Mouse (Mus musculus) adrenal gland, adult 18-20 months (tissue): ENCODE measurements around the gene Tma7. TPM values are rescaled to one million over a fixed set of nuclear protein-coding genes. Genes with fewer than 3 reads are reported as not detected.

Experiments used
- DNase-seq, 2 experiments: peaks; one replicate each; pipeline ENCODE4 v3.0.0; 2021 to 2022; ENCODE audit warnings: low spot score in 2 of 2
- long read RNA-seq, 2 experiments: library from polyadenylated mRNA; stranded (forward); transcript quantifications; one replicate each; pipeline ENCODE4 v2.0.0; 2021
- total RNA-seq, 2 experiments: library from RNA; stranded (reverse); gene quantifications; 1 replicate in 1 of 2; 2 replicates in 1 of 2; pipeline ENCODE4 v1.2.3; 2021

Gene Tma7
- 100 to 1,000 TPM; 319 to 392 TPM for total RNA-seq
- long read RNA-seq, experiment 1, transcript Tma7-201 (4 exons, 944 nt): major isoform, 17 of 18 reads
- long read RNA-seq, experiment 1, partial matches to known transcripts: 1 of 18 reads
- long read RNA-seq, experiment 1, other reads (novel, unspliced or antisense): 0 of 18 reads
- long read RNA-seq, experiment 2, transcript Tma7-201 (4 exons, 944 nt): major isoform, 140 of 143 reads
- long read RNA-seq, experiment 2, partial matches to known transcripts: 2 of 143 reads
- long read RNA-seq, experiment 2, other reads (novel, unspliced or antisense): 1 of 143 reads

- peak; percentile 72 to 78 for DNase-seq
These were observed at the start of gene Tma7, which contains the start of gene Ccdc51 for GRCm38 (mm10) chr9:109082124-109082800. TSS of gene Tma7 (minus strand) at chr9:109082587. TSS of gene Ccdc51 (plus strand) at chr9:109082493.

- DNase-seq: no peak
These were observed 47.7 kb upstream of the Tma7 start for GRCm38 (mm10) chr9:109130076-109130475.

- DNase-seq: no peak
These were observed 45.8 kb upstream of the Tma7 start for GRCm38 (mm10) chr9:109128211-109128610.

- DNase-seq: no peak
These were observed 44.7 kb upstream of the Tma7 start for GRCm38 (mm10) chr9:109127076-109127475.

GRCm38 (mm10) chr9:109125481-109125880 lies 43.1 kb upstream of the Tma7 start:
- no peak for DNase-seq

- DNase-seq: no peak
These were observed 42.7 kb upstream of the Tma7 start for GRCm38 (mm10) chr9:109125043-109125442.

GRCm38 (mm10) chr9:109124164-109124563 lies 41.8 kb upstream of the Tma7 start:
- DNase-seq: no peak

GRCm38 (mm10) chr9:109123266-109123665 lies 40.9 kb upstream of the Tma7 start:
- DNase-seq: no peak

GRCm38 (mm10) chr9:109122553-109123085 lies 40.2 kb upstream of the Tma7 start:
- DNase-seq: no peak

GRCm38 (mm10) chr9:109120956-109121355 lies 38.6 kb upstream of the Tma7 start:
- DNase-seq: no peak

GRCm38 (mm10) chr9:109119571-109119970 lies 37.2 kb upstream of the Tma7 start:
- DNase-seq: peak in 1 of 2 experiments; percentile 22

GRCm38 (mm10) chr9:109118106-109118505 lies 35.7 kb upstream of the Tma7 start:
- DNase-seq: peak in 1 of 2 experiments; percentile 27

- no peak for DNase-seq
These were observed 33.8 kb upstream of the Tma7 start for GRCm38 (mm10) chr9:109116205-109116604.

- no peak for DNase-seq
These were observed 32.5 kb upstream of the Tma7 start for GRCm38 (mm10) chr9:109114871-109115270.

- DNase-seq: peak in 1 of 2 experiments; percentile 17
These were observed 31.9 kb upstream of the Tma7 start for GRCm38 (mm10) chr9:109114276-109114675.

- DNase-seq: peak in 1 of 2 experiments; percentile 18
These were observed 30.9 kb upstream of the Tma7 start for GRCm38 (mm10) chr9:109113331-109113730.

GRCm38 (mm10) chr9:109111591-109111990 lies 29.2 kb upstream of the Tma7 start:
- DNase-seq: peak in 1 of 2 experiments; percentile 11

- peak in 1 of 2 experiments; percentile 16 for DNase-seq
These were observed 28.7 kb upstream of the Tma7 start for GRCm38 (mm10) chr9:109111101-109111500.

GRCm38 (mm10) chr9:109110240-109110639 lies 27.9 kb upstream of the Tma7 start:
- DNase-seq: peak in 1 of 2 experiments; percentile 14

GRCm38 (mm10) chr9:109107341-109107740 lies 25.0 kb upstream of the Tma7 start:
- DNase-seq: no peak

- no peak for DNase-seq
These were observed 23.3 kb upstream of the Tma7 start for GRCm38 (mm10) chr9:109105648-109106047.

GRCm38 (mm10) chr9:109105011-109105410 lies 22.6 kb upstream of the Tma7 start:
- DNase-seq: peak in 1 of 2 experiments; percentile 58
